Mouse (Mus musculus) hindbrain, postnatal 0 days (tissue): ENCODE measurements at regions not wholly inside any gene's neighbourhood (a gene's known extent, or its start where the extent isn't known, plus 50 kb on each side); places are given as distances from the start of the nearest gene placed in this dataset.
"Not testable (repeated sequence)": the region's sequence is repeated elsewhere in the genome, so short reads cannot be mapped to it uniquely, and the experiment has no call there.

Source experiments
- ATAC-seq: fragments of 200-750 bp; cut with Nextera tagmentation; 2 replicates; pipeline ENCODE4 v1.8.0; 2017; ENCODE audit warnings: mild to moderate bottlenecking, moderate TSS enrichment, moderate library complexity
- DNase-seq: peaks from one replicate; pipeline ENCODE4 v3.0.0-alpha.2; 2015; ENCODE audit warnings: low spot score
- H3K27ac ChIP-seq: fragments of 300-500 bp; sonication (generic); 2 replicates; pipeline ENCODE4 v1.5.1; 2014; ENCODE audit warnings: mild to moderate bottlenecking
- H3K27me3 ChIP-seq: fragments of 300-500 bp; sonication (generic); 2 replicates; pipeline ENCODE4 v1.6.1; 2014; ENCODE audit warnings: low read length, mixed read lengths; ENCODE audit not compliant: insufficient read depth
- H3K36me3 ChIP-seq: fragments of 300-500 bp; sonication (generic); 2 replicates; pipeline ENCODE4 v1.6.1; 2014; ENCODE audit warnings: low read length, mixed read lengths; ENCODE audit not compliant: insufficient read depth
- H3K4me1 ChIP-seq: fragments of 300-500 bp; sonication (generic); 2 replicates; pipeline ENCODE4 v1.6.1; 2014; ENCODE audit warnings: antibody characterized with exemption, low read length, mixed read lengths; ENCODE audit not compliant: insufficient read depth
- H3K4me2 ChIP-seq: fragments of 300-500 bp; sonication (generic); 2 replicates; pipeline ENCODE4 v1.6.1; 2014; ENCODE audit warnings: low read depth, mild to moderate bottlenecking, low read length, moderate library complexity, mixed read lengths
- H3K4me3 ChIP-seq: fragments of 300-500 bp; sonication (generic); 2 replicates; pipeline ENCODE4 v1.5.1; 2014; ENCODE audit warnings: low read length
- H3K9ac ChIP-seq: fragments of 300-500 bp; sonication (generic); replicated peaks from 2 replicates; pipeline ENCODE4 v1.6.1; 2014; ENCODE audit warnings: mild to moderate bottlenecking, low read length, moderate library complexity, mixed read lengths
- H3K9me3 ChIP-seq: fragments of 300-500 bp; sonication (generic); 2 replicates; pipeline ENCODE4 v1.6.1; 2016; ENCODE audit warnings: low read length, mixed read lengths
- CTCF ChIP-seq: IDR thresholded peaks from 2 replicates; pipeline ENCODE4 v1.5.1; 2016; ENCODE audit warnings: antibody characterized with exemption, control low read depth, low read depth
- WGBS: fragments of 180-500 bp; shearing (Covaris S2); extraction: QIAGEN DNeasy Blood & Tissue Kit; methylation state at CpG from one replicate; pipeline ENCODE4 v1.1.7; 2014; 5-methylcytosine and 5-hydroxymethylcytosine counted together

DNA sequence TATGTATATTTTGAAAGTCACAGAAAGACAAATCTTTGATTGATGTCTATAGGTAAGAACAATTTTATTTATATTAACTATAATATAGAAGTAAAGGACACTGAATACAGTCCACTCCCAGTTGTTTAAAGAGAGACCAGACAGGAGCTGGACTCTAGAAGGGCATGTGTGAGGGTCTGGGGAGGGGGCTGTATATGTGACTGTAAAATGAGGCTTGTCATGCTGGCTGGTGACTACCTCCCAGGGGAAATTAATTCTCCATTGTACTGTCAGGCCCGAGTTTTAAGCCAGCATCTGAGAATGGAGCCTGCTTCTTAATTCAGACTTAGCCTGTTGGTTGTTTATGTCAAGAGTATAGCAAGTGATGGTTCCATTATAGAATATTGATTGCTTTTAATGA, 261.4 kb upstream of the Api5 start:
- DNase-seq (no peak), ATAC-seq (no peak)
- H3K36me3 ChIP-seq = no peaks in the 10 kb centered on the region
- H3K4me1 ChIP-seq = no peaks in the 10 kb centered on the region
- no peaks in the 10 kb centered on the region for H3K27me3 ChIP-seq
- no peak overlapping the region for H3K4me3 ChIP-seq
- TF ChIP-seq CTCF = no peak
- no peak overlapping the region for H3K27ac ChIP-seq
- H3K9me3 ChIP-seq = no peaks in the 10 kb centered on the region
- no peak overlapping the region for H3K9ac ChIP-seq
- WGBS = 33% methylated on average over 1 of the region's 1 CpGs
- no peak overlapping the region for H3K4me2 ChIP-seq

DNA sequence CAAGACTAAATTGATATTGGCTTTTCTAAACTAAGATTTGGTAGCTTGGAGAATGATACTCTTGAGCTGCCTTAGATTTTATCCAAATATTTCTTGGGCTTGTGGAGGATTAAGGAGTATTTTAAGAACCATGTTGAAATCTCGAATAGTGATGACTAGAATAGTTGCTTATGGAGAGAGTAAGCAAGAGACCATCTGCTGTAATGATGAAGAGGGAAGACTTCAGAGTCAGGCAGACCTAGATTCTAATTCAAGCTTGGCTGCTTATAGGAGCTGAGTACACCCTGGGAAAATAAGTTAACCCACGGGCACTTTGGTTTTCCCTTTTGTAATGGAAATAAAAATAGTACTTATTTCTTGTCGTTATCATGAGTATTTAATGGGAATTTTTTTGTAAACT, 257.3 kb upstream of the Api5 start:
- WGBS = 72% methylated on average over 3 of the region's 3 CpGs
- no peak for TF ChIP-seq CTCF
- no peak for ATAC-seq

DNA sequence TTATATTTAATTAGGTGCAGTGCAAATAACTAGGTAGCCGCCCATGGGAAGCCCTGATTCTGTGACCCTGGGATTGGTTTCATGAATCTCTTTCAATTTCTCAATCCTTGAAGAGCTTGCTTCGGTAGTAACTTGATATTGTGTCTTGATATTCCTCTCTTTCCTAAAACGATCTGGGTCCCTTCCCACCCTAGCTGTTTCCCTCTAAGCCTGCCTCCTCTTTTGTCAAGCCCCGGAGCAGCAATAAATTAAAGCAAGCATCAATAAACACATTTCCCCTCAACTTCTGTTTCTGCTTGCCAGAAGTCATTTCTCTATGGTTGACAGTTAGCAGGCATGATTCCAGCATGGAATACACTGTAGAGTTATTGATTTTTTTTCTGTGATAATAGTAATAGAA, 252.6 kb upstream of the Api5 start:
- no peak overlapping the region for H3K4me2 ChIP-seq
- no peaks in the 10 kb centered on the region for H3K9me3 ChIP-seq
- H3K27ac ChIP-seq = no peak overlapping the region
- H3K27me3 ChIP-seq = no peaks in the 10 kb centered on the region
- WGBS = 36% methylated on average over 4 of the region's 4 CpGs
- no peaks in the 10 kb centered on the region for H3K4me1 ChIP-seq
- no peaks in the 10 kb centered on the region for H3K36me3 ChIP-seq
- no peak for TF ChIP-seq CTCF
- ATAC-seq (no peak), DNase-seq (peak; percentile 38)
- H3K4me3 ChIP-seq = no peak overlapping the region
- no peak overlapping the region for H3K9ac ChIP-seq

More for the DNA sequence above, 257.3 kb upstream of the Api5 start:
- no peak for DNase-seq
- Histone ChIP-seq H3K4me2 (no peak overlapping the region), H3K4me1 (no peaks in the 10 kb centered on the region), H3K9me3 (no peaks in the 10 kb centered on the region), H3K27me3 (no peaks in the 10 kb centered on the region), H3K9ac (no peak overlapping the region), H3K27ac (no peak overlapping the region), H3K4me3 (no peak overlapping the region), H3K36me3 (no peaks in the 10 kb centered on the region)

DNA sequence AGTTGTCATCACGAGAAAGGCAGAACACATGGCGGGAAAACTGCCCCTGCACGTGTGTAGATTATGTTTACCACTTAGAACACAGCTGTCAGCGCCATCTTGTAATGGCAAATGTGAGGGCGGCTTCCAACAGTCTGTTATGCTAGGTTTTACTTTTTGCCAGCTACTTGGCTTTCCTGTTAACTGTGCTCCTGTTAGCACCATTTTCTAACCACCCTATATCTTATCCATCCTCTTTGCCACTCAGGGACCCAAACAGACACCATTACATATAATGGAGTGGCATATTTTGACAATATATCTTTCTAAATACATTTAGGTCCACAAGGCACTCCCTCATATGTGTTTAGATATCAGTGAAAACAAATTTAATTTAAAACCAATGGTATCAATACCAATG, 247.7 kb upstream of the Api5 start:
- not testable (repeated sequence) for ATAC-seq, H3K27ac ChIP-seq, H3K27me3 ChIP-seq, H3K36me3 ChIP-seq, H3K4me1 ChIP-seq, H3K4me2 ChIP-seq, H3K4me3 ChIP-seq, H3K9me3 ChIP-seq, H3K9ac ChIP-seq, DNase-seq
- WGBS = 100% methylated on average over 2 of the region's 5 CpGs

DNA sequence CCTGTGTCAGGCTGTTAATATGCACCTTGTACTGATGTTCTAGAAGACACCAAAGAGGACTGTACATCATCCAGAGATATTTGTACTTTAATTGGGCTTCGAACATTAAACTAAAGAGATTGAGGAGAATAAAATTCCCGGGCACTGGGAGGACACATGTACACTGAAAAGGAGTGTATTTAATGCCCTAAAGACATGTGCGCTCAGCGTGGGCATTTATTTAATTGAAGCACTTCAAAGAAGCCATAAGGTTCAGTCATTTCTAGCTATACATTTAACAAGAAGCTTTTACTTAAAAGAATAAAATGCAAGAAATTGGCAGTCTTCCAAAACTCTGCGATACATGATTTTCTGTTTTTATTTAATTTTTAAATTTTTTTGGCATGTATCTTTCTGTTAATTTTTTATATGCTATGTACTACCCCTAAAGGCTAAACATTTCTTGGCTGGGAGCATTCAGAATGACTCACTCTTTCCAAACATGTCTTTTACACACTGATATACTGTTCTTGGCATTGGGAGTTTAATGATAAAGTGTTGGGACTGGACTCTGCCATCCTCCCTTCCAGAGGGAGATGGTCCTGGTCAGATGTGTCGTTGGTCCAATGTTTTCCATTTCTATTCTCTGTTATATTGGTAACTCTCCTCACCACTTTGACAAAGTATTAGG, 242.3 kb upstream of the Api5 start:
- H3K4me3 ChIP-seq = no peak overlapping the region
- no peak overlapping the region for H3K27ac ChIP-seq
- H3K4me1 ChIP-seq = no peaks in the 10 kb centered on the region
- H3K4me2 ChIP-seq = no peak overlapping the region
- no peaks in the 10 kb centered on the region for H3K9me3 ChIP-seq
- H3K36me3 ChIP-seq = no peaks in the 10 kb centered on the region
- H3K9ac ChIP-seq = no peak overlapping the region
- TF ChIP-seq CTCF = no peak
- no peak for DNase-seq
- no peaks in the 10 kb centered on the region for H3K27me3 ChIP-seq
- no peak for ATAC-seq
- 85% methylated on average over 6 of the region's 6 CpGs for WGBS

DNA sequence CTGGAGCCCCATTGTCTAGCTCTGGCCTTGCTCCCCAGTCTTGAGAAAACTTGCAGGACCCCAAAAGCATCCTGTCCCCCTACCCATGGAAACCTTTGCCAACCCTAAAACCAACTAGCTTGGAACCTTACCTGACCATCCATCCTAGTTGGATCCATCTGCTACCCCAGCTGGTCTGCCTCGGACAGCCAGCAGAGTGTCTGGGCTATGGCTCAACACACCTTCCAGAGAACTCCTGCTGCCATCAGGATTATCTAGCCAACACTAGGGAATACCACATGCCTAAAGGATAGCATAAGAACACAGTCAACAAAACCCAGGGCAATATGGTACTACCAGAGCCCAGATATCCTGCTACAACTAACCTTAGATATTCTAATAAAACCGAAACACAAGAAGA, 227.9 kb upstream of the Api5 start:
- H3K36me3 ChIP-seq = no peaks in the 10 kb centered on the region
- no peak for TF ChIP-seq CTCF
- no peaks in the 10 kb centered on the region for H3K27me3 ChIP-seq
- H3K9me3 ChIP-seq = no peaks in the 10 kb centered on the region
- WGBS = 96% methylated on average over 2 of the region's 2 CpGs
- no peaks in the 10 kb centered on the region for H3K4me1 ChIP-seq
- H3K4me3 ChIP-seq = no peak overlapping the region
- H3K4me2 ChIP-seq = no peak overlapping the region
- H3K9ac ChIP-seq = no peak overlapping the region
- H3K27ac ChIP-seq = no peak overlapping the region
- DNase-seq (no peak), ATAC-seq (no peak)

DNA sequence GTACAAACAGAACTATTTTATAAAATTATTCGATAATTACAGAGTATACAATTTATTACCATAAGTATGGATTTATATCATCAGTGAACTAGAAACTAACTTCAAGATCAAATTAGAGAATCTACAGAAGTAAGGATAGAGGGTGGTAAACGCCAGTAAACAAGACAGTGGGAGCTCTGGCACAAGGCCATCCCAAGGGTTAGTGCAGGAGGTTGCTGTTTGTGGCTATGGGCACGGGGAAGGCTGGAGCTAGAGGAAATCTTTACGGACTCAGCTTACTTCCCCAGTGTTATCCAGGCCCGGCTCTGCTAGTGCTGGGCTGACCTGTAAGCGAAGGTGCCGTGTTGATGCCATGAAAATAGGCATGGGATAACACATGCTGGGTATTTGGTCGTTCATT, 220.5 kb upstream of the Api5 start:
- Histone ChIP-seq H3K9ac (no peak overlapping the region), H3K27me3 (no peaks in the 10 kb centered on the region), H3K4me1 (no peaks in the 10 kb centered on the region), H3K9me3 (no peaks in the 10 kb centered on the region), H3K4me3 (no peak overlapping the region), H3K36me3 (no peaks in the 10 kb centered on the region), H3K4me2 (no peak overlapping the region), H3K27ac (no peak overlapping the region)
- 75% methylated on average over 8 of the region's 8 CpGs for WGBS
- TF ChIP-seq CTCF = no peak
- ATAC-seq (no peak), DNase-seq (peak; percentile 12)
